In the genomic region with DNA sequence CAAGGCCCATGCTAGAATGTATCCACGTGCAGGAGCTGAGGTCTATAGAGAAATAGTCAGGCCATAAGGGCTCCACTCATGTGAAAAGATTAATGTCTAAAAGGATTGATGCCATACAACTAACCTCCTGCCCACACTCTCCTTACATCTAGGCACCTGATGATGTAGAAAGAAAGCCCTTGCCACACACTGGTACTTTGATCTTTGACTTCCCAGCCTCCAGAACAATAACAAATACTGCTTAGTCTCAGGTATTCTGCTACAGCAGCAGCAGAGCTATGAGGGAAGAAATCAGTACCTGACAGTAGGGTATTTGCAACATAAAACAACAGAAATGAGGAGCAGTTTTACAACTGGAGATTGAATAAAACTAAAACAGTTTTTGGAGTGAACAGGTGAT, we compare ENCODE assay signal across 26 mouse cellular contexts.
"Had no signal": no experiment of that assay in that cellular context is flagged by ENCODE, and none has a peak within 500 bp of the region (broad histone marks: within the 10 kb centered on the region; RNA-seq: fewer than 3 reads in every experiment).

No protein-coding gene starts in this region.

- H3K4me2 ChIP-seq: heart, embryonic 12.5 days; hindbrain, embryonic 12.5 days; hindbrain, embryonic 14.5 days; kidney, embryonic 15.5 days; limb, embryonic 12.5 days had no signal

- H3K4me3 ChIP-seq: gastrocnemius, adult 2 months; heart, embryonic 10.5 days; heart, embryonic 12.5 days; hindbrain, embryonic 10.5 days; hindbrain, embryonic 12.5 days; kidney, embryonic 15.5 days; layer of hippocampus, adult 2 months; left cerebral cortex, adult 2 months; limb, embryonic 10.5 days; limb, embryonic 12.5 days had no signal

- DNase-seq: gastrocnemius, adult 2 months; gastrocnemius, postnatal 10 days; gastrocnemius, postnatal 25 days; heart, adult 18-20 months; heart, postnatal 10 days; heart, postnatal 4 days; kidney, adult 18-20 months; kidney, adult 9 months; kidney, postnatal 10 days; kidney, postnatal 25 days; kidney, postnatal 4 days; liver had no signal

- H3K27ac ChIP-seq: gastrocnemius, adult 2 months; heart, embryonic 10.5 days; hindbrain, embryonic 10.5 days; hindbrain, embryonic 12.5 days; hindbrain, embryonic 14.5 days; kidney, embryonic 15.5 days; layer of hippocampus, adult 2 months; left cerebral cortex, adult 2 months; limb, embryonic 10.5 days; limb, embryonic 12.5 days; liver, embryonic 14.5 days had no signal

- H3K27me3 ChIP-seq: heart, embryonic 12.5 days; hindbrain, embryonic 12.5 days; kidney, embryonic 15.5 days; limb, embryonic 12.5 days had no signal

- H3K4me1 ChIP-seq: heart, embryonic 10.5 days; heart, embryonic 12.5 days; hindbrain, embryonic 10.5 days; hindbrain, embryonic 12.5 days; limb, embryonic 10.5 days; limb, embryonic 12.5 days had no signal

- H3K9me3 ChIP-seq: heart, embryonic 10.5 days; heart, embryonic 12.5 days; hindbrain, embryonic 10.5 days; hindbrain, embryonic 12.5 days; kidney, embryonic 15.5 days; limb, embryonic 10.5 days; limb, embryonic 12.5 days had no signal

- ATAC-seq: hindbrain, embryonic 16.5 days; inflammation-experienced regulatory T-cells, adult 6 months; intestine, embryonic 16.5 days had no signal

- H3K9ac ChIP-seq: heart, embryonic 12.5 days; hindbrain, embryonic 12.5 days; hindbrain, embryonic 14.5 days; kidney, embryonic 15.5 days; limb, embryonic 12.5 days; liver, embryonic 14.5 days had no signal
